In genomic region chr15:84624870-84625269, GRCm38 (mm10) we compare ENCODE assay signal across 10 mouse cellular contexts. TPM values are rescaled to one million over a fixed set of nuclear protein-coding genes. Genes with fewer than 3 reads are reported as not detected.
A peak's percentile ranks its signal among the peaks of the same experiment; 100 is the strongest.
DNase-seq lines count a peak whose midpoint lies in the region; ATAC-seq lines count a peak whose summit lies in the region.
"Had no signal": no experiment of that assay in that cellular context is flagged by ENCODE, and none has a peak within 500 bp of the region (broad histone marks: within the 10 kb centered on the region; RNA-seq: fewer than 3 reads in every experiment).

No protein-coding gene starts in this region.

- WGBS in intestine, embryonic 16.5 days: 52% methylated on average over 9 of the region's 9 CpGs
- WGBS in intestine, embryonic 15.5 days: 47% methylated on average over 9 of the region's 9 CpGs

- peak; percentile 84 for DNase-seq in retina, postnatal 1 day
- no peak for DNase-seq in retina, embryonic 14.5 days (ENCODE audit: low spot score)
- DNase-seq in heart, adult 9 months (ENCODE audit: low spot score in 2 of 2): peak; percentile 35 to 41
- peak; percentile 43 for DNase-seq in skeletal muscle tissue, adult 2 months (ENCODE audit: low read depth, low spot score)
- DNase-seq in yolk sac, embryonic 10.5 days (ENCODE audit: low spot score): no peak
- DNase-seq: right cerebral cortex, postnatal 4 days had no signal

- no peak overlapping the region for H3K4me3 ChIP-seq in intestine, embryonic 16.5 days (ENCODE audit: low read length)
- H3K4me3 ChIP-seq in intestine, embryonic 15.5 days (replicated peaks): no peak overlapping the region
- H3K4me3 ChIP-seq: limb, embryonic 13.5 days had no signal

- H3K9me3 ChIP-seq in intestine, embryonic 16.5 days (ENCODE audit: control insufficient read depth, low read length): no peaks in the 10 kb centered on the region
- no peaks in the 10 kb centered on the region for H3K9me3 ChIP-seq in intestine, embryonic 15.5 days
- H3K9me3 ChIP-seq: limb, embryonic 13.5 days had no signal

- no peaks in the 10 kb centered on the region for H3K27me3 ChIP-seq in intestine, embryonic 16.5 days (replicated peaks; ENCODE audit: control insufficient read depth, insufficient read depth, low read length)
- no peaks in the 10 kb centered on the region for H3K27me3 ChIP-seq in intestine, embryonic 15.5 days (replicated peaks)

- H3K4me2 ChIP-seq in intestine, embryonic 16.5 days (ENCODE audit: low read depth, low read length): no peak overlapping the region
- no peak overlapping the region for H3K4me2 ChIP-seq in intestine, embryonic 15.5 days (replicated peaks)
- H3K4me2 ChIP-seq: limb, embryonic 13.5 days had no signal

- H3K36me3 ChIP-seq in intestine, embryonic 16.5 days (ENCODE audit: control insufficient read depth, insufficient read depth, low read length): no peaks in the 10 kb centered on the region
- H3K36me3 ChIP-seq in intestine, embryonic 15.5 days: no peaks in the 10 kb centered on the region
- H3K36me3 ChIP-seq: limb, embryonic 13.5 days had no signal

- ATAC-seq in intestine, embryonic 16.5 days: peak; percentile 9; the same call in 1 of the 2 replicates
- ATAC-seq in intestine, embryonic 15.5 days: no peak
- no peak for ATAC-seq in frontal cortex, adult (ENCODE audit: low TSS enrichment)

- H3K27ac ChIP-seq in intestine, embryonic 16.5 days (ENCODE audit: low read length): no peak overlapping the region
- H3K27ac ChIP-seq in intestine, embryonic 15.5 days: no peak overlapping the region
- H3K27ac ChIP-seq: limb, embryonic 13.5 days had no signal

- no peak overlapping the region for H3K9ac ChIP-seq in intestine, embryonic 16.5 days (ENCODE audit: low read depth, low read length)
- no peak overlapping the region for H3K9ac ChIP-seq in intestine, embryonic 15.5 days
- H3K9ac ChIP-seq: limb, embryonic 13.5 days had no signal

- H3K4me1 ChIP-seq in intestine, embryonic 16.5 days (ENCODE audit: control insufficient read depth, insufficient read depth, low read length): peaks cover 19% of the 10 kb centered on the region
- H3K4me1 ChIP-seq in intestine, embryonic 15.5 days (replicated peaks): peaks cover 12% of the 10 kb centered on the region

RNA-seq across cellular contexts. Expression of gene Prr5, which starts 44.5 kb away (rescaled TPM):
- polyA plus RNA-seq in intestine, embryonic 16.5 days (2015; fragmentation: Nextera tagmentation; extraction: Ambion mirVana): 69.1 and 81.3 TPM in 2 replicates
- 65.4 and 71.3 TPM in 2 replicates for polyA plus RNA-seq in intestine, embryonic 15.5 days (2015; fragmentation: Nextera tagmentation; extraction: Ambion mirVana)

Comparison
In these comparisons a context has a peak if more than half of its experiments do, and no peak if none do; other contexts are left out.
1. DNase-seq: peak in retina, postnatal 1 day (single experiment), heart, adult 9 months (2 of 2) and skeletal muscle tissue, adult 2 months (single experiment); none in retina, embryonic 14.5 days (single experiment) and yolk sac, embryonic 10.5 days (single experiment).